Mouse (Mus musculus) B cell, adult 62 days (primary cell): Measurements from ENCODE around the gene Vipas39. TPM values are rescaled to one million over a fixed set of nuclear protein-coding genes. Genes with fewer than 3 reads are reported as not detected.

Experiments
- total RNA-seq: library from RNA; stranded (reverse); gene quantifications from 4 replicates; pipeline ENCODE4 v1.2.4, GENCODE M21; 2023

Vipas39 gene
- 33.1 to 41.1 TPM (median 36.1 TPM) in 4 replicates for total RNA-seq

GRCm38 (mm10) chr12:87266108-87266826 lies at the start of gene Vipas39, which contains the start of gene Ahsa1:
Vipas39 (minus strand) TSS chr12:87266256.
Ahsa1 (plus strand) TSS chr12:87266479.

GRCm38 (mm10) chr12:87299657-87300440 lies 33.8 kb upstream of the Vipas39 start, which contains the start of gene Ism2:
Ism2 (minus strand) TSS chr12:87299705.

GRCm38 (mm10) chr12:87238632-87239031 lies 27.4 kb downstream of the Vipas39 start, which contains the start of gene Noxred1:
Noxred1 (minus strand) TSS chr12:87238732.

GRCm38 (mm10) chr12:87199973-87200586 lies 66.0 kb downstream of the Vipas39 start, which contains the start of gene Tmed8:
Tmed8 (minus strand) TSS chr12:87200454.

GRCm38 (mm10) chr12:87199206-87199972 lies 66.7 kb downstream of the Vipas39 start, which contains the start of gene Samd15:
Samd15 (plus strand) TSS chr12:87199723.

Other genes starting within 250 kb of the Vipas39 start
- gene Tmem63c, start 244.9 kb downstream of the Vipas39 start, total RNA-seq: not detected in 4 replicates
- 0.36 to 0.97 TPM (median 0.47 TPM) in 3 of 4 replicates, not detected in the other for gene Ngb, start 163.7 kb downstream of the Vipas39 start, total RNA-seq
- gene Gstz1, start 119.1 kb downstream of the Vipas39 start, total RNA-seq: 15.3 to 17.9 TPM (median 16.6 TPM) in 4 replicates
- gene Pomt2, start 118.3 kb downstream of the Vipas39 start, total RNA-seq: 5.6 to 6.6 TPM (median 6.2 TPM) in 4 replicates
- gene Samd15, start 66.5 kb downstream of the Vipas39 start, total RNA-seq: 1.1 to 1.8 TPM (median 1.2 TPM) in 4 replicates
- 35.7 to 35.9 TPM (median 35.8 TPM) in 4 replicates for gene Tmed8, start 65.8 kb downstream of the Vipas39 start, total RNA-seq
- 5.0 to 10.2 TPM (median 8.7 TPM) in 4 replicates for gene Noxred1, start 27.5 kb downstream of the Vipas39 start, total RNA-seq
- gene Ahsa1, start 223 bp upstream of the Vipas39 start, total RNA-seq: 105 to 126 TPM (median 114 TPM) in 4 replicates
- not detected in 4 replicates for gene Ism2, start 33.4 kb upstream of the Vipas39 start, total RNA-seq
- gene Sptlc2, start 122.1 kb upstream of the Vipas39 start, total RNA-seq: 78.2 to 104 TPM (median 87.9 TPM) in 4 replicates
- 30.0 to 33.7 TPM (median 33.2 TPM) in 4 replicates for gene Slirp, start 177.6 kb upstream of the Vipas39 start, total RNA-seq
- gene Alkbh1, start 177.8 kb upstream of the Vipas39 start, total RNA-seq: 79.2 to 103 TPM (median 90.0 TPM) in 4 replicates
- gene Snw1, start 206.0 kb upstream of the Vipas39 start, total RNA-seq: 85.7 to 95.8 TPM (median 89.9 TPM) in 4 replicates
- gene Gm5788, start 228.5 kb upstream of the Vipas39 start, total RNA-seq: not detected in 4 replicates
- not detected in 4 replicates for gene Gm8300, start 248.1 kb upstream of the Vipas39 start, total RNA-seq